Mouse (Mus musculus): ENCODE measurements around the gene Prickle2. TPM values are rescaled to one million over a fixed set of nuclear protein-coding genes. Genes with fewer than 3 reads are reported as not detected.

The Prickle2 gene
- total and polyA plus RNA-seq, 2 experiments from 2014 or later, result 10.9 to 27.4 TPM

DNA sequence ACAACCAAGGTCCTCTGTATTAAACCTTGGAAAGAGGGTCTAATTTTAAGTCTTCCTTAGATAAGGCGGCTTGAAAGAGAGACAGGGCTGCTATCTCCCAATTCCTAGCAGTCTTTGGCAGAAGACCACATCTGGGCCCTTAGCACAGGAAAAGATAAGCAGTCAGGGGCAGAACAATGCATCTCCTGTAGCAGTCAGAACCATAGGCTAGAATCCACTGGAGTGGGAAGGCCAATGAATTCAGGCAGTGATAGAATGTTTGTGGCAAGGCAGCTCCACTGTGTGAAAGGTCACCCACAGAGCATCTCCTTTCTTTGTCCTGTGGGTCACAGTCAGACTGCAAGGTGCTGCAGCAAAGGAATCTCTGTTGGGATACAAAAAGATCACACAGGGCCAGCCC lies 240.3 kb downstream of the Prickle2 start:
- DNase-seq (ENCODE audit: low spot score), result no peak
- H3K4me2 ChIP-seq (ENCODE audit: low read depth, low read length, poor library complexity, severe bottlenecking), result no peak overlapping the region

DNA sequence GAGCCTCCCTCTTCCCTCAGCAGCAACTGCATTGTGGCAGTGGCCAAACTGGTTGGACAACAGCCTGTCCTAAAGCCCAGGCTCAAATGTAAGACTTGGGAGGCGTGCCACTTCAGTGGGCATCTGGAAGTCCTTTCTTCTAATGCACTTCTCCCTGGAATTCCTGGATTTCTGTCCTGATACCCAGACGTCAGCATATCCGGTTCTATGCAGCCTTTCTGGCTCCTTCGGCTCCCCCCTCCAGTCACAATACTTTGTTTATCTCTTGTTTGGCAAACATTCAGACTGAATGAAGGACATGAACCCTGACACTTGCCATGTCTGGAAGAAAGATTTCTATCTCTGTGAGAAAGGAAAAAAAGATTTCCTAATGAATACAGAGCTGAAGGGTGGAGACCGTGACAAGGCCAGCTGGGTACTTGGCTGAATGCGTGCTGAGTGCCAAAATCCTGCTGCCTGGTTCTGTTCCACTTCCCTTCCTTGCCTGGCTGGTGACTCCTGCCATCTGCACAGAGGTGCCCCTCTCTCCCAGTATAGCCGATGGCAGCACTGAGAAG lies 241.1 kb downstream of the Prickle2 start:
- DNase-seq (ENCODE audit: low spot score), result peak; percentile 77
- TF ChIP-seq CTCF (IDR thresholded peaks at IDR 0.05), result no peak
- H3K27ac ChIP-seq (ENCODE audit: low read depth, low read length), result no peak overlapping the region

More for the DNA sequence above, 240.3 kb downstream of the Prickle2 start:
- no peaks in the 10 kb centered on the region for H3K36me3 ChIP-seq (ENCODE audit: insufficient read depth, low read length)
- no peaks in the 10 kb centered on the region for H3K27me3 ChIP-seq (ENCODE audit: insufficient read depth, low read length)
- H3K4me1 ChIP-seq (ENCODE audit: insufficient read depth, low read length), result peaks cover 9% of the 10 kb centered on the region; the same call in 1 of the 2 replicates
- 84% methylated on average over 1 of the region's 1 CpGs for WGBS
- no peaks in the 10 kb centered on the region for H3K9me3 ChIP-seq (ENCODE audit: low read length)
- H3K4me3 ChIP-seq (ENCODE audit: low read depth, low read length), result no peak overlapping the region
- H3K27ac ChIP-seq (ENCODE audit: low read depth, low read length), result no peak overlapping the region
- no peak overlapping the region for H3K9ac ChIP-seq (replicated peaks; ENCODE audit: low read length, poor library complexity, severe bottlenecking)
- TF ChIP-seq CTCF (IDR thresholded peaks at IDR 0.05), result no peak
- no peak for ATAC-seq (ENCODE audit: low FRiP score)

GRCm38 (mm10) chr6:92463768-92464167 lies 242.2 kb downstream of the Prickle2 start:
- WGBS, result 85% methylated on average over 9 of the region's 9 CpGs
- peaks cover 7% of the 10 kb centered on the region; the same call in 1 of the 2 replicates for H3K4me1 ChIP-seq (ENCODE audit: insufficient read depth, low read length)

More for the DNA sequence above, 241.1 kb downstream of the Prickle2 start:
- H3K4me3 ChIP-seq (ENCODE audit: low read depth, low read length), result no peak overlapping the region
- H3K4me1 ChIP-seq (ENCODE audit: insufficient read depth, low read length), result peaks cover 10% of the 10 kb centered on the region; the same call in 1 of the 2 replicates
- no peak for ATAC-seq (ENCODE audit: low FRiP score)
- H3K9ac ChIP-seq (replicated peaks; ENCODE audit: low read length, poor library complexity, severe bottlenecking), result no peak overlapping the region
- H3K4me2 ChIP-seq (ENCODE audit: low read depth, low read length, poor library complexity, severe bottlenecking), result no peak overlapping the region
- WGBS, result 64% methylated on average over 7 of the region's 7 CpGs
- no peaks in the 10 kb centered on the region for H3K27me3 ChIP-seq (ENCODE audit: insufficient read depth, low read length)
- no peaks in the 10 kb centered on the region for H3K36me3 ChIP-seq (ENCODE audit: insufficient read depth, low read length)
- H3K9me3 ChIP-seq (ENCODE audit: low read length), result no peaks in the 10 kb centered on the region

GRCm38 (mm10) chr6:92460750-92461149 lies 245.2 kb downstream of the Prickle2 start:
- peaks cover 7% of the 10 kb centered on the region; the same call in 1 of the 2 replicates for H3K4me1 ChIP-seq (ENCODE audit: insufficient read depth, low read length)
- no peak overlapping the region for H3K4me3 ChIP-seq (ENCODE audit: low read depth, low read length)
- ATAC-seq (ENCODE audit: low FRiP score) (no peak), DNase-seq (ENCODE audit: low spot score) (no peak)
- TF ChIP-seq CTCF (IDR thresholded peaks at IDR 0.05), result no peak
- H3K9me3 ChIP-seq (ENCODE audit: low read length), result no peaks in the 10 kb centered on the region
- H3K27me3 ChIP-seq (ENCODE audit: insufficient read depth, low read length), result no peaks in the 10 kb centered on the region
- no peaks in the 10 kb centered on the region for H3K36me3 ChIP-seq (ENCODE audit: insufficient read depth, low read length)
- H3K9ac ChIP-seq (replicated peaks; ENCODE audit: low read length, poor library complexity, severe bottlenecking), result no peak overlapping the region
- no peak overlapping the region for H3K4me2 ChIP-seq (ENCODE audit: low read depth, low read length, poor library complexity, severe bottlenecking)
- 48% methylated on average over 2 of the region's 2 CpGs for WGBS
- H3K27ac ChIP-seq (ENCODE audit: low read depth, low read length), result peak overlapping the region; percentile 38; the same call in 1 of the 2 replicates

More at GRCm38 (mm10) chr6:92463768-92464167, 242.2 kb downstream of the Prickle2 start:
- DNase-seq (ENCODE audit: low spot score) (no peak), ATAC-seq (ENCODE audit: low FRiP score) (no peak)
- no peak overlapping the region for H3K9ac ChIP-seq (replicated peaks; ENCODE audit: low read length, poor library complexity, severe bottlenecking)
- no peaks in the 10 kb centered on the region for H3K9me3 ChIP-seq (ENCODE audit: low read length)
- no peak overlapping the region for H3K4me2 ChIP-seq (ENCODE audit: low read depth, low read length, poor library complexity, severe bottlenecking)
- no peaks in the 10 kb centered on the region for H3K27me3 ChIP-seq (ENCODE audit: insufficient read depth, low read length)
- no peak for TF ChIP-seq CTCF (IDR thresholded peaks at IDR 0.05)
- no peak overlapping the region for H3K4me3 ChIP-seq (ENCODE audit: low read depth, low read length)
- no peak overlapping the region for H3K27ac ChIP-seq (ENCODE audit: low read depth, low read length)
- H3K36me3 ChIP-seq (ENCODE audit: insufficient read depth, low read length), result no peaks in the 10 kb centered on the region

DNA sequence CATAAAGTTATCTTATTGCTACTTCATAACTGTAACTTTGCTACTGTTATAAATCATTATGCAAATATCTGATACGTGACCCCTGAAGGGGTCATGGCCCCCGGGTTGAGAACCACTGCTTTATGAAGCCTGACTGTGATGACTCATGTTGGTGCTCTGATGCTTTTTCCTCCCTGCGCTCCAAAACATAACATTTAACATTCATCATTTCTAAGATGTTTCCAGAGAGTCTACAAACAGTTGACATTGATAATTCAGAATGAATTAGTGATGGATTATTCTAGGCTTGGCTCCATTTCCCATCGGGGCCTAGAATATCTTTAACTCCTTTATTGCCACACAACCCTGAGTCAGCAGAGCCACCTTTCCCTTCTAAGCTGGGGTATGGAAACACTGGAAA lies 247.9 kb downstream of the Prickle2 start:
- no peak for DNase-seq (ENCODE audit: low spot score)
- TF ChIP-seq CTCF (IDR thresholded peaks at IDR 0.05), result no peak
- Histone ChIP-seq H3K36me3 (ENCODE audit: insufficient read depth, low read length) (no peaks in the 10 kb centered on the region), H3K27ac (ENCODE audit: low read depth, low read length) (no peak overlapping the region), H3K9me3 (ENCODE audit: low read length) (no peaks in the 10 kb centered on the region), H3K9ac (replicated peaks; ENCODE audit: low read length, poor library complexity, severe bottlenecking) (no peak overlapping the region), H3K4me2 (ENCODE audit: low read depth, low read length, poor library complexity, severe bottlenecking) (no peak overlapping the region), H3K27me3 (ENCODE audit: insufficient read depth, low read length) (no peaks in the 10 kb centered on the region), H3K4me3 (ENCODE audit: low read depth, low read length) (no peak overlapping the region), H3K4me1 (ENCODE audit: insufficient read depth, low read length) (0 out of 2 replicates have a peak, but pooled peaks cover 4% of the 10 kb centered on the region)
- no peak for ATAC-seq (ENCODE audit: low FRiP score)
- 91% methylated on average over 4 of the region's 4 CpGs for WGBS

DNA sequence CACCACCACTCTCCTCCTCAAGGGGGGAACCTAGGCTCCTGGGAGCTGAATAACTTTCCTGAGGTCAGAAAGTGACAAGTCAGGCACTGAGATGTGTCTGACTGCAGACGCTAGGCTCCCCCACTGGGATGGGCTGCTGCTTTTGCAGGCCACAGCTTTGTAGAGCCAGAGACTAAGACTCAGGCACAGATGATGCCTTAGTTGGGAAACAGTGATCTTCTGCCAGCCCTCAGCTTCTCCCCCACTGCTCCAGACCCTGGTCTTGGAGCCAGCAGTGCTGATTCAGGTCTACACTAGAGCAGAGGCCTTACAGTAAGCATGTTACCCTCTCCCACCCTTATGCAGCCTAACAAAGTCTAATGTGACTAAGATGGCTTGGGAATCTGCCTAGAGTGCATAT lies 254.5 kb downstream of the Prickle2 start:
- WGBS, result 68% methylated on average over 1 of the region's 1 CpGs
- no peak for ATAC-seq (ENCODE audit: low FRiP score)

More for the DNA sequence above, 254.5 kb downstream of the Prickle2 start:
- no peak overlapping the region for H3K4me3 ChIP-seq (ENCODE audit: low read depth, low read length)
- H3K36me3 ChIP-seq (ENCODE audit: insufficient read depth, low read length), result no peaks in the 10 kb centered on the region
- no peaks in the 10 kb centered on the region for H3K27me3 ChIP-seq (ENCODE audit: insufficient read depth, low read length)
- no peak for DNase-seq (ENCODE audit: low spot score)
- H3K4me1 ChIP-seq (ENCODE audit: insufficient read depth, low read length), result peaks cover 6% of the 10 kb centered on the region; the same call in 1 of the 2 replicates
- TF ChIP-seq CTCF (IDR thresholded peaks at IDR 0.05), result no peak
- no peak overlapping the region for H3K9ac ChIP-seq (replicated peaks; ENCODE audit: low read length, poor library complexity, severe bottlenecking)
- H3K27ac ChIP-seq (ENCODE audit: low read depth, low read length), result 0 out of 2 replicates have a peak overlapping the region, but pooled peaks have one; percentile 4
- H3K4me2 ChIP-seq (ENCODE audit: low read depth, low read length, poor library complexity, severe bottlenecking), result no peak overlapping the region
- no peaks in the 10 kb centered on the region for H3K9me3 ChIP-seq (ENCODE audit: low read length)
